Mouse (Mus musculus): ENCODE results near the gene Hs2st1.

DNA sequence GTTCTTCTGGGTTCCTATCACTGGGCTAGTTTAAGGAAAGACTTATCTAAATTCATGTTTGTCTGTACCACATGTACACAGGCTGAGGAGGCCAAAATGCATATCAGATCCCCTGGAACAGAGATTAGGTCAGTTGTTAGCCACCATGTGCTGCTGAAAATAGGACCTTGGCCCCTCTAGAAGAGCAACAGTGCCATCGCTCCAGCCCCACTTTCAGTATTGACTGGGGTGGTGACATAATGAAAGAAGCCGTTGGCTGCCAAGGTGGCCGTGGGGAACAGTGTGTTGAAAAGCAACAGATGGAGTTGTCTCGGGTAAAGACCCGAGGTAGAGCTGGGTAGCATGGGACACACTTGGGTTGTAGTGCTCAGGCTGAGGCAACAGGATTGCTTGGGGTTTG is 9.8 kb upstream of the Hs2st1 start:
- no peak for TF ChIP-seq TAL1 (IDR thresholded peaks at IDR 0.05; ENCODE audit: low read length)
- TF ChIP-seq GATA1 (IDR thresholded peaks at IDR 0.05; ENCODE audit: low read length), result no peak

Data from erythroblast, embryonic 14.5 days (primary cell).